Mouse (Mus musculus): ENCODE measurements around the gene Tbk1.

Gene Tbk1

GRCm38 (mm10) chr10:121586675-121587370 lies at the start of gene Tbk1:
TSS of gene Tbk1 (minus strand) at chr10:121586787.
- peak; percentile 94 for DNase-seq (ENCODE audit: low spot score)

GRCm38 (mm10) chr10:121636276-121636675 lies 49.7 kb upstream of the Tbk1 start:
- DNase-seq (ENCODE audit: low spot score) = no peak

- no peak for DNase-seq (ENCODE audit: low spot score)
These were observed 47.6 kb upstream of the Tbk1 start for GRCm38 (mm10) chr10:121634159-121634558.

- no peak for DNase-seq (ENCODE audit: low spot score)
These were observed 42.0 kb upstream of the Tbk1 start for GRCm38 (mm10) chr10:121628561-121629040.

GRCm38 (mm10) chr10:121627216-121627852 lies 40.7 kb upstream of the Tbk1 start:
- DNase-seq (ENCODE audit: low spot score) = no peak

- peak; percentile 99 for DNase-seq (ENCODE audit: low spot score)
These were observed 39.7 kb upstream of the Tbk1 start, which contains the start of gene Xpot for GRCm38 (mm10) chr10:121626186-121626882. TSS of gene Xpot (minus strand) at chr10:121626332.

GRCm38 (mm10) chr10:121625407-121626185 lies 39.0 kb upstream of the Tbk1 start:
- DNase-seq (ENCODE audit: low spot score) = no peak

- no peak for DNase-seq (ENCODE audit: low spot score)
These were observed 38.4 kb upstream of the Tbk1 start for GRCm38 (mm10) chr10:121625006-121625405.

- DNase-seq (ENCODE audit: low spot score) = no peak
These were observed 37.1 kb upstream of the Tbk1 start for GRCm38 (mm10) chr10:121623670-121624069.

- no peak for DNase-seq (ENCODE audit: low spot score)
These were observed 35.8 kb upstream of the Tbk1 start for GRCm38 (mm10) chr10:121622431-121622830.

GRCm38 (mm10) chr10:121615935-121616334 lies 29.3 kb upstream of the Tbk1 start:
- DNase-seq (ENCODE audit: low spot score) = no peak

GRCm38 (mm10) chr10:121615146-121615870 lies 28.7 kb upstream of the Tbk1 start:
- DNase-seq (ENCODE audit: low spot score) = no peak

GRCm38 (mm10) chr10:121613570-121613969 lies 27.0 kb upstream of the Tbk1 start:
- DNase-seq (ENCODE audit: low spot score) = no peak

GRCm38 (mm10) chr10:121612448-121612847 lies 25.9 kb upstream of the Tbk1 start:
- no peak for DNase-seq (ENCODE audit: low spot score)

GRCm38 (mm10) chr10:121611587-121611986 lies 25.0 kb upstream of the Tbk1 start:
- no peak for DNase-seq (ENCODE audit: low spot score)

- peak; percentile 76 for DNase-seq (ENCODE audit: low spot score)
These were observed 21.6 kb upstream of the Tbk1 start for GRCm38 (mm10) chr10:121608177-121608576.

- DNase-seq (ENCODE audit: low spot score) = no peak
These were observed 18.2 kb upstream of the Tbk1 start for GRCm38 (mm10) chr10:121604632-121605344.

- no peak for DNase-seq (ENCODE audit: low spot score)
These were observed 17.0 kb upstream of the Tbk1 start for GRCm38 (mm10) chr10:121603556-121603955.

- no peak for DNase-seq (ENCODE audit: low spot score)
These were observed 14.7 kb upstream of the Tbk1 start for GRCm38 (mm10) chr10:121601272-121601671.

- no peak for DNase-seq (ENCODE audit: low spot score)
These were observed 10.0 kb upstream of the Tbk1 start for GRCm38 (mm10) chr10:121596580-121596979.

- no peak for DNase-seq (ENCODE audit: low spot score)
These were observed 4.5 kb upstream of the Tbk1 start for GRCm38 (mm10) chr10:121591106-121591505.

Data from urinary bladder, postnatal 14 days (tissue).